Mouse (Mus musculus) cortical plate, adult 2 months (tissue): Measurements from ENCODE around the gene Il11ra1. TPM values are rescaled to one million over a fixed set of nuclear protein-coding genes. Genes with fewer than 3 reads are reported as not detected.
"Not testable (repeated sequence)": the region's sequence is repeated elsewhere in the genome, so short reads cannot be mapped to it uniquely, and the experiment has no call there.

Source experiments
- H3K27ac ChIP-seq: fragments of 200-500 bp; 2 replicates; pipeline ENCODE4 v1.5.1; 2012; ENCODE audit warnings: low read length, control low read depth, inconsistent platforms; ENCODE audit not compliant: insufficient read depth
- H3K4me1 ChIP-seq: fragments of 200-500 bp; 2 replicates; pipeline ENCODE4 v1.6.1; 2011; ENCODE audit warnings: low read length; ENCODE audit not compliant: control insufficient read depth, insufficient read depth
- H3K4me3 ChIP-seq: fragments of 200-500 bp; 2 replicates; pipeline ENCODE4 v1.5.1; 2011; ENCODE audit warnings: mild to moderate bottlenecking, low read length, control low read depth; ENCODE audit not compliant: insufficient read depth
- CTCF ChIP-seq: fragments of 200-500 bp; IDR thresholded peaks from 2 replicates; pipeline ENCODE4 v1.5.1; 2011; ENCODE audit warnings: mild to moderate bottlenecking, control low read depth, low read length; ENCODE audit not compliant: insufficient read depth; ENCODE audit errors: extremely low read depth
- POLR2A ChIP-seq: fragments of 200-500 bp; IDR thresholded peaks from 2 replicates; pipeline ENCODE4 v1.6.1; 2011; ENCODE audit warnings: mild to moderate bottlenecking, low read length, control low read depth; ENCODE audit not compliant: insufficient read depth; ENCODE audit errors: extremely low read depth
- polyA plus RNA-seq: library from polyadenylated mRNA; depleted of rRNA; stranded (reverse); fragments of >200 nt; gene quantifications from 2 replicates; pipeline ENCODE4 v1.2.3, GENCODE M21; 2012

Il11ra1 gene
- polyA plus RNA-seq, 1 experiment, result 50.6 TPM

DNA sequence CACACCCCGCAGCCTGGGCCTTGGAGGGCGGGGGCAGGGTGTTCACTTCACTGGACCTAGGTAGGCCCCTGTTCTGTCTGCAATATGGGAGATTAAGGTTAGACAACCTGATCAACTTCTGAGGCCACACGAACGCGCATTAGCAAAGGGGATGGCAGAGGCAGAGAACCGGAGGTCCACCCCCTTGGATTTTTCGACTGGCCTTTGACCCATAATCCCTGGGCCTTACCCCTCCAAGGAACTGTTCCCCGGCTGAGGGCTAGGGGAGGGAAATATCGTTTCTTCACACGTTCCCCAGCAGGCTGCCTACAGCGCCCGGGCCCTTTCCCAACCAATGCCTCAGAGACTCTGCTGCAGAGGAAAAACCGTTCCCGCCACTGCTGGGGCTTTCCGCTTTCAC lies 3.3 kb upstream of the Il11ra1 start:
- H3K4me1 ChIP-seq, H3K27ac ChIP-seq, H3K4me3 ChIP-seq: not testable (repeated sequence)

DNA sequence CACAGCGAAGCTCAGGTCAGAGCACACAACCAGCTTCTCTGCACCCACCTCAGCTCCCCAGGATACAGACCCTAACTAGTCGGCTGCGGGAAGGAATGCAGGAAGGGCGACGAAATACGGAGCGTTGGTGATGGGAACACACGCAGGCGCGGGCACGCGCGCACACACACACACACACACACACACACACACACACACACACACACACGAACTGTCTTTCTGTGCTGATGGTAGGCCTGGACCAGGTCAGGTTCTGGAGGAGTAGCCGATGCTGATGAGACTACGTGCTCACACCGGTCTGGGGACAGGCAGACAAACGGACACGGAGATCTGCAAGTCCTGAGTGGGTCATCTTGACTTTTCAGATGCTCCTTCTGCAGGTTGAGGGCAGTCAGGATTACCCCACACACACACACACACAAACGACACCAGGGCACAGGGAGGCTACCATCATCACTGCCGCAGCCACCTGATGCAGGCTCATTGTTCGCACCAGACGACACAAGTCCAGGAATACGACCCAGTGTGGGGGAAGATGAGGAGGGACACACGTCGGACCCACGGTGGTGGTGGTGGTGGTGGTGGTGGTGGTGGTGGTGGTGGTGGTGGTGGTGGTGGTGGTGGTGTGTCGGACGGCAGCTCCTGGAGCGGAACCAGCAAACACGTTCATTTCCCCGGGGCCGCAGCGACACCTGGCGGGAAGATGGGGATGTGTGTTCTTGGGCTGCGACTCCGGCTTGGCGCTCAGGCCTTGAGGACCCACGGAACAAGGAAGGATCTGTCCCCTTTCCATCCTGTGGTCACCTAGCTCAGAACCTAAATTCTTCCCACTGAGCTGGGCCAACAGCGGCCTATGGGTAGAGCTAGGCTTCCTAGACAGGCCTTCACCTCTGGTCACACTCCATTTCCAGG lies 2.6 kb upstream of the Il11ra1 start, which contains the start of gene Cntfr:
Gene Cntfr (minus strand): TSS at position 160 of the 912 bp plus-strand sequence.
- not testable (repeated sequence) for H3K4me1 ChIP-seq, H3K27ac ChIP-seq
- TF ChIP-seq CTCF, result peak; percentile 69
- 0 out of 2 replicates have a peak within 1 kb of the TSS, but pooled peaks have one; percentile 20 for H3K4me3 ChIP-seq

DNA sequence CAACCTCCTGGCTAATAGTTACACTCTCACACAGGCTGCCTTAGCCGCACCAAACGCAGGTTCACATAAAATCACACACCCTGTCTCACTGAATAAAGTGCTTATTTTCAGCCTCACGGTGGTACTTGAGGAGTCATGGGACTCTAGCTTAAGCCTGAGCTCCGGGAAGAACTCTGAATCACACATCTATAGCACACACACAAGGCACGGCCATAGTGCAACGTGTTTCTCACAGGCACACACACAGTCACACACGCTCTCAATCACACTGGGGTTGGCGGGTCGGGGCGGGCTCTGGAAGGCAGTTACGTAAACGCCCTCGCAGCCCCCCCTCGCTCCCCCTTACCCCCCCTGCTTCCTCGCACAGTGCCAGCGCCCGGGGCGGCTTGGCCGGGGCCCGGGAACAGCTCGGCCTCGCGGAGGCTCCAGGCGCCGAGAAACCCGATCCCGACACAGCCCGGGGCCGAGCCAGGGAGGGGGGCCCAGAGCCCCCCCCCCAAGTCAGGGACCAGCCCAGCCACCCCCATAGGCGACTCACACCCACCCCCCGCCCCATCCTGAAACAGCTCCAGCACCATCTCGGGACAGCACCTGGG lies 1.3 kb upstream of the Il11ra1 start:
- H3K4me3 ChIP-seq, result not testable (repeated sequence)

DNA sequence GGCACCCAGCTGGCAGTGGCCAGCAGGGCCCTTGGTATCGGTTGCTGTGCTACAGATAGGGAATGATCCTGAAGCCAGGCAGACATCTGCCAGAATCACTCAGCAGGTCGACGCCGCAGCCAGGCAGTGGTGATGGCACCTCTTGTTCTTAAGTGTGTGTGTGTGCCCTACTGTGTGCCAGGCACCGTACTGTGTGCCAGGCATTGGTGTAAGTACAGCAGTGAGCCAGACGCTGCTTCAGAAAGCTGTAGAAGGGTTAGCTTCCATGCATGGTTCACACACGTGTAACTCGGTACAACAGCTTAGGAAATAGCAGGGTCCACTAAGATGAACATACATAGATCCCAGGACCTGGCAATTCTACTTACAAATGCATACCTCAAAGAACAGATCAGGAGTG lies 435 bp downstream of the Il11ra1 start:
- H3K4me1 ChIP-seq, H3K4me3 ChIP-seq, H3K27ac ChIP-seq: not testable (repeated sequence)

More for the DNA sequence above, 1.3 kb upstream of the Il11ra1 start:
- H3K4me1 ChIP-seq, H3K27ac ChIP-seq: not testable (repeated sequence)

DNA sequence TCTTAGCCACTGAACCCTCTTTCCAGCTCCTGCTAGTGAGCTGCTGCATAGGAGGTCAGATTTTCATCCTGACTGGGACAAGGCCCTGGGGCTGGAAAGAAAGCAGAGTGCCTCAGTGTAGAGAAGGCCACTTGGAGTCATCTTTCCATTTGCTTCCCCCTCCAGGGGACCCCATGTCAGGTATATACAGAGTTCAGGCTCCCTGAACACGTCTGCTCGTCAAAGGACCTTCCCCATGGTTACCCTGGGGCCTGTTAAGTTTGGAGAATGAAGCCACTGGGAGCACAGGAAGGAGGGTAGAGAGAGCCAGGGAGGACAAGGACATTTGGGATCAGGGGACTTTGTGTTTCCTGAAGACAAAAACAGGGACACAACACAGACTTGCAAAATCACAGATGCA lies 2.4 kb downstream of the Il11ra1 start:
- H3K4me1 ChIP-seq, H3K4me3 ChIP-seq, H3K27ac ChIP-seq: not testable (repeated sequence)

DNA sequence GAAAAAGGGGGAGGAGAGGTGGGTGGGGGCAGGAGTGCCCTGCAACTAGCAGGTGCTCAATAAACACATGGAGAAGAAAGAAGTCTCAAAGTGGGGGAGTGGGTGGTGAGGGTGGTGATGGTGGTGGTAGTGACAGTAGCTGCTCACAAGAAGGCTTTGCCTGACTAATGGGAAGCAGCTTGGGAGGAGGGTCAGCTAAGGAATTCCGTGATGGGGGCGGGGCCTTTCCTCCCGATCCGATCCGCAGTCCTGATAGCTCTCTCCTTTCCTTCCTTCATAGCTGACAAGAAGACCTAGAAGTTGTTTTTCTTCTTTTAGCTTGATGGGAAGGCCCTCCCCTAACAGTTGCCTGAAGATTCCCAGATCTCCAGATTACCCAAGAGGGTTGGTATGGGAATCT lies 4.9 kb downstream of the Il11ra1 start:
- no peak for TF ChIP-seq CTCF
- no peak for TF ChIP-seq POLR2A
- Histone ChIP-seq H3K4me3 (no peak overlapping the region), H3K4me1 (0 out of 2 replicates have a peak, but pooled peaks cover 3% of the 10 kb centered on the region), H3K27ac (no peak overlapping the region)

DNA sequence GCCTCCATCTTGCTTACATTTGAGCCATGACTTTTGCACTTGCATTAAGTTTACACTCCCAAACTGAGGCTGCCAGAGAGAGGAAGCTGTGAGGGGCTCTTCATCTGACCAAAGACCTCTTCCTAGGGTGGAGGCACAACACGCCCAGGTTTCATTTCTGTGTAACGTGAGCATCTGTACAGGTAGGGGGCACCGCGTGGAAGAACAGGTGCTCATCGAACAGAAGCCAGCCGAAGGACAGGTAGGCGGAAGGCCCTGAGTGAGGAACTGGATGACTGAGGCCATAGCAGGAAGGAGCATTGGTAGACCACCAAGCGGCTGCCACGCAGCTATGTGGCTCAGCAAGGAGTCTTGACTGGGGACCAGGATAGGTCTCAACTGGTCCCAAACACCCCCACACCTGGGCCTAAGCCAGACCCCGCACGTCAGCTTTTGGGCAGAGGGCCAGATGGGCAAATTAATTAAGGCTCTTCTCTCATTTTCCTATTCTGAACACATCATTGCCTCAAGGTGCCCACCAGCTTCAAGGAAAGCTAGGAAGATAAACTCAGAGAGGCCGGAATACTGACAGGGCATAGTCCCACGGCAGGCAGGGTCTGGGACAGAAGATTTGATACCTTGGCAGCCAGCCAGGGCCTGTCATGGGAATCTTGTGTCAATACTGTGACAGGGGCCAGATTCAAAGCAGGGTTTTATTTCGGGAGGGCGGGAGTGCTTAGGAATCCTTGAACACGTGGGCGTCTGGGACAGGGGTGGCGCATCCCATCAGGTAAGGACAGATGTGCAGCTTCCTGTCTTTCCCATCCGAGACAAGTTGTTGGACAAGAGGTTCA lies 6.3 kb downstream of the Il11ra1 start:
- Histone ChIP-seq H3K4me1 (0 out of 2 replicates have a peak, but pooled peaks cover 3% of the 10 kb centered on the region), H3K27ac (no peak overlapping the region), H3K4me3 (no peak overlapping the region)
- TF ChIP-seq POLR2A (no peak), CTCF (no peak)

DNA sequence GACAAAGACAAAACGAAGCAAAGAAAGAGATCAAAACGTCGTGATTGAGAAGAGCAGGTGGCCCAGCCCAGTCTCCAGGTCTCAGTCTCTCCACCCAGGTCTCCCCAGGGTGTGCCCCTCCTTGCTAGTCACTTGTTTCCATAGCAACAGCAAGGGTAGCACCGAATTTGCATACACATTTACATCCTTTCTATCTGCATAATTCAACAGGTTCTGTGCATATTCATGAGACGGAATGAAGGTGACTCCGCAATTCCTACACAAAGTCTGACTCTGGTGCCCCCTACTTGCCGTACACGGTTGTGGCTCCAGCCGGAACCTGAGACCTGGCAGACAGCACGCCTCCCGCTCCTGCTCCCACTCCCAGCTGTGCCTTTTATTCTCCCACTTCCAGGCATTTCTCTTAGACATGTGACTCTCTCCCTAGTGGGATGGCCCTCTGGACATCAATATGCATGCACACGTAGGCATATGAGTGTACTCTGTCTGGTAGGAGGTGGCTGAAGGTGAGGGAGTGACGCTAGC lies 7.3 kb downstream of the Il11ra1 start:
- no peak for TF ChIP-seq POLR2A
- peak; percentile 67 for TF ChIP-seq CTCF
- H3K27ac ChIP-seq, result no peak overlapping the region
- no peak overlapping the region for H3K4me3 ChIP-seq
- peaks cover 5% of the 10 kb centered on the region; the same call in 1 of the 2 replicates for H3K4me1 ChIP-seq

DNA sequence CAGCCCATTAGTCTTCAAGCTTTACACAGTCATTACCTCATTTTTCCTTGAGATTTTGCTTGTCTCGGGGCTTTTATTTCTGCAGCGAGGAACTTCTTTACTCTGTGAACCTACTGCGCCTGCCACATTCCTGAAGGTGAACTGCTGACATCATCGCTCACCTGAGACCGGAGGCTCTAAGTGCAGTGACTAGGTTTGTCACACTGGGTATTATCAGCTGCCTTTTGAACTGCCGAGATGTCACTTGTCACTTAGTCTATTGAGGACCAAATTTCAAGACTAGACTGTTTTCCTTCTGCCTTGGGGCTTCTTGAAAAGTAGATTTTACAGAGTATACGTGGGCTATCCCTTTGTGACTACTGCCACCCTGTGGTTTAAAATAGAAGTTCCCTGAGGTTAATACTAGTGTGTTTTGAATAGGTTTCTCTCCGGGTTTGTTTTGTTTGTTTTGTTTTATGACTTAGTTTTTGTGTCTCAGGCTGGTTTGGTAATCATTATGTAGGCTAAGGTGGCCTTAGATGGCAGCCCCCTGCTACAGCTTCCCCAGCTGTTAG lies 8.5 kb downstream of the Il11ra1 start:
- Histone ChIP-seq H3K4me3 (no peak overlapping the region), H3K4me1 (peaks cover 7% of the 10 kb centered on the region; the same call in 1 of the 2 replicates), H3K27ac (no peak overlapping the region)
- TF ChIP-seq CTCF (peak; percentile 15; the same call in 1 of the 2 replicates), POLR2A (no peak)
